Mouse (Mus musculus) lung, postnatal 25 days (tissue): ENCODE results near the gene Ccdc24.
A peak's percentile ranks its signal among the peaks of the same experiment; 100 is the strongest.

Source experiments
- DNase-seq: peaks from one replicate; pipeline ENCODE4 v3.0.0; 2022; ENCODE audit warnings: low spot score

The Ccdc24 gene

DNA sequence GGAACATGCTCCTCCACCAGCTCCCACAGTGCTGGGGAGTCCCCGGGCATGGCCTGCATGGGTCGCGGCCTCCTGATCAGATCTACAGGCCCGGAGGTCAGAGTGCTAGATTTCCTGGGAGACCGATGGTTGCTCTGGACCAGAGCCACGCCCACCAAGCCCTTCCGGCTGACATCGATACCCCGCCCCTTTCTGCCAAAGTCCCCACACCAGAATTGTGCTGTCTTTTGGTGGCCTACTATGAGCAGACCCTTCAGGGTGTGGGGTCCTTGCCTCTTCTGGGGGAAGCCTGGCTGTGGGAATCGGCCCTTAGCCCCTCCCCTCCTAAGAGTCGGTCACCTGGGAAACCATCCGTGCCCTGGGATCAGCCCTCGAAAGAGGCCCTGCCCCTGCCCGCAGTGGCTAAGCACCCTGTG is at the start of gene Ccdc24:
TSS of gene Ccdc24 (minus strand) at position 87 of the 416 bp plus-strand sequence.
- no peak for DNase-seq

DNA sequence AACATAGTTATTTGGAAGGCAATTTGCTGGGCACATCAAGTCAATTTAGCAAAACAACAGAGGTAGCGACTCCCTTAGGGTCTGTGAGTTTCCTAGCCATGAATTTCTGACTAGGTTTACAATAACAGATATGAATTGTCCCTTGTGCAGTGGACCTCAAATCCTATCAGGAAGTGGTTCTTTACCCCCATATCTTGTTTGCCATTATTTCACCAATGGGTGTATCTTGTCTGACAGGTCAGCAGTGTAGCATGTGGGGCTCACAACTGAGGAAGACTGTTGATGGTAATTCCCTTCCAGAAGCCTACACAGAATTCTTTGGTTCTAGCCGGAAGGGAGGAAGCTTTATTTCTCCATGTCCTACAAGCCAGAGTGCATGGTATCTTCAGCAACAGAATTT is 49.0 kb upstream of the Ccdc24 start:
- DNase-seq = no peak

DNA sequence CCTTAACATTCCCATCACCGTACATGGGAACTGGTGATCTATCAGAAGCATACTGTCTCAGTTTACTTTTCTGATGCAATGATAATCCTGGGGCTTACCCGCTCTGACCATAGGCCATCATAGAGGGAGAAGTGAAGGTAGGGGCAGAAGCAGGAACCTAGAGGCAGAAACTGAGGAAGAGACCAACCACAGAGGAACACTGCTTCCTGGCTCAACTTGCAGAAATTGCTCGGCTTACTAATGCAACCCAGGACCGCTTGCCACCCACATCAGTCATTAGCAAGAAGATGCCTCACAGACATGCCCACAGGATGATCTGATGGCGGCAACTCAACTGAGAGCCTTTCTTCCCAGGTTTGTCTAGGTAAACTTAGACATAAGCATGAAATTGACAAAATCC is 46.4 kb upstream of the Ccdc24 start:
- DNase-seq = no peak

DNA sequence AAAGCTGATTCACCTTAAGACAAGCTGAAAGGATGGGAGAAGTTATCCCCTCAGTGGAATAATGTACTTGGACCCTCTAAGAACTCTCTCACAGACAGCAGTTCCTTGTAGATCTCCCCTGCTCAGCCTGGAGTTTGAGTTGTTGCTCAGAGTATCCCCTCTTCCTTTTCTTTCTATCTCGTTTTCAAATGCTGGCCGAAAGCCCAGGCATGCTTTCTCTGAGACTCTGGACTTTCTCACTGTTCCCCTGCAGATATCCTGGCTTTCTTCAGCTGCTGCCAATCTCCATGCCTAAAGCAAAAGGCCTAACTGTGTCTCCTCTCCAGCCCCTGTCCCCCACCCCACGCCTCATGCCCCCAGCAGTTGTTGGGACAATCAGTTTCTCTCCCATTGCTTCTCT is 45.9 kb upstream of the Ccdc24 start:
- DNase-seq = no peak

DNA sequence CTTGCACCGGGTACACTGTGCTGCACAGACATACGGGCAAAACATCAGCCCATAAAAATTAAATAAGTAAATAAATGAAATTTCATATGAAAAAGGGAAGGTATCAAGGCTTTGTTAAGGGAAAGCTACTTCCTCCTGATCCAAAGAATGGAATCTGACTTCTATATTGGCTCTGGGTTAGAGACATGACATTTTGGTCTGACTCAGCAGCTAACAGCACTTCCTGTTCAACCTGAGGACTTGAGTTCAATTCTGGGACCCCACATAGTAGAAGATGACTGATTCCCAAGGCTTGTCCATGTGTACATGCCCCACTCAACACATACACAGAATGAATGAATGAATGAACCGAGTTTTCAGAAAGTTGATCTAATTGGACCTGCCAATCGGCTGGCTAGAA is 45.5 kb upstream of the Ccdc24 start:
- no peak for DNase-seq

DNA sequence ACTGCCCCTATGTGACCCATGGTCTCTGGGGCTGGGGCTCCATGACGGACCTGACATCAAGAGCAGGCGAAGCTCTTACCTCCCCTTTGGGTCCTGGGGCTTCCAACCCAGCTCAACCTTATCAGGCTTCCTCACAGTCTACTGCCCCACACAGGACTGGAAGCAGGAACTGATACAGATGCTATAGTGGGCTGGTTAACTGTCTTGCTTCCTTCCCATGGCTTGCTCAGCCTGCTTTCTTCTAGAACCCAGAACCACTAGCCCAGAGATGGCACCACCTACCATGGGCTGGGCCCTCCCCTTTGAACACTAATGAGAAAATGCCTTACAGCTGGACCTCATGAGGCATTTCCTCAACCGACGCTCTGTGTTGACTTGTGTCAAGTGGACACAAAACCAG is 45.0 kb upstream of the Ccdc24 start:
- no peak for DNase-seq

DNA sequence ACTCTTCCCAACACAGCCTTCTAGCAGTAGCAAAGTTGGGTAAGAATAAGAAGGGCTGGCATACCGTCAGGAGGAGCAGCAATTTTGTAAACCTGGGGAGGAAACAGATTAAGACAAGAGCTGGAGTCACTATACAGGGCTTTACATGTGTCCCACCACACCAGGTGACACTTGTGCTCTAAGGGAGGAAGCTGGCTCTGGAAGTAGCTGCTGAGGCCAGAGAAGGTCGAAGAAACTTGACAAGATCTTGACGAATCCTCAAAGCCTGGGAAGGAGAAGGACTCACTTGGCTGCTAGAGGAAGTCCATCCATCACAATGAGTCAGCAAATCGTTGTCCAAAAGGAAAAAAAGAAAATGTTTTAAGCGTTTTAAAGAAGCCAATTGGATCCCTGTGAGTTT is 44.0 kb upstream of the Ccdc24 start:
- DNase-seq = no peak

DNA sequence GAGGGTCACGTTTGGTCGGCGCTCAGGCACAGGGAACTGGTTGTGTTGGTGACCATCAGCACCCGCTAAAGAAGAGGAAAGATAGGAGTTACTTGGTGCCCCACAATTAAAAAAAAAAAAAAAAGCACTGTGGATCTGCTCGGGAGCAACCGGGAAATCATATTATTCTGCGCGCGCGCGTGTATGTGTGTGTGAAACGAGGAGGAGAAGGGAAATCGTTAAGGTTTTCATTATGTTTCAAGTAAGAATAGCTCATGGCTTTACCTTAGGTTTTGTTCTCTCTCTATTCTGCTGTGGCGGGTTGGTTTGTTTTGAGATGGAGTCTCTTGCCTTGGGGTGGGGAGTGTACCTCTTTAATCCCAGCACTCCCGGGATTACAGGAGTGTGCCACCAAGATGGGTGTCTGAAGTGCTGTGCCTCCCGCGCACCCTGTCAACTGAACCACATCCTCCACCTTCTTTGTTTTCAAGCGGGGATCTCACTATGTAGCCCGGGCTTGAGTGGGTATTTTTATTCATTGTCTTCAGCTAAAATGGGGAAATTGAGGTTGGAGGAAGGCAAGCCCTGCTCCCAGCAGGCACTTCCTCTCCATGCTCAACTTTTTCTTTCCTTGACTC is 43.2 kb upstream of the Ccdc24 start:
- DNase-seq = no peak

DNA sequence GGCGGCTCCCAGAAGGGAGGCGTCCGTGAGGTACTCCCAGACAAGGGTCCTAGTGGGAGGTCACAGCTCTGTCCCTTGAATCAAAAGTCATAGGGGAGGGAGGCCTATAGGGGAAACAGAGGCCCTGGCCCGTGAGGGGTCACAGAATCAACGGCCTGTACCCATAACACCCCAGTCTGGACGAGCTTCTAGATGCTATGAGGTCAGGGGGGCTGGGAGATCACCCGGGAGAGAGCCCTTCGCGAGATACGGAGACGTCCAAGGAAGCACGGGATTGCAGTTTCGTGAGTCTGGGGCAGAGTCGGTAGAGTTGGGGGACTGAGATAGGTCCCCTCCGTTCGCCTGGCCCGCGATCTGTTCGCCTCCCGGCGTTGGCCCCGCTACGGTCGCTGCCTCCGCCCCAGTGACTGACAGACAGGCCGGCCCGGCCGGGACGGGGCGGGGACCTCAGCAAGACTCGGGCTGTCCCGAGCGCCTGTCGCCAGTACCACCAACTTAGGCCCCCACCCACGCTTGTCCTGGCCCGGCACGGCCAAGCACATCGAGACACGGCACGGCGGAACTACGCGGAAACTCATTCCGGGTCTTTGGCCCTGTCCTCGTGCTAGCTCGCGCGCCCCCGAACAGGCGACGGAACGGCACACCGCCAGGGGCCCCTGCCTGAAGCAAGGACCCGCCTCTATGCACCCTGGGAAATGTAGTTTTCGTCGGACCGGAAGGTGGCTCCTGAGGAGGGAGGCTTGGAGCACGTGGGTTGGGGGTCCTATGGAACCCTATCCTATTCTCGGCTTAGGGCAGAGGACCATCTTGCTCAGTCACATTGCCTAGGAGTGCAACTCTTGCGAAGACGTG is 42.5 kb upstream of the Ccdc24 start, which contains the start of gene Ipo13:
TSS of gene Ipo13 (minus strand) at position 409 of the 852 bp plus-strand sequence.
- peak; percentile 93 for DNase-seq

DNA sequence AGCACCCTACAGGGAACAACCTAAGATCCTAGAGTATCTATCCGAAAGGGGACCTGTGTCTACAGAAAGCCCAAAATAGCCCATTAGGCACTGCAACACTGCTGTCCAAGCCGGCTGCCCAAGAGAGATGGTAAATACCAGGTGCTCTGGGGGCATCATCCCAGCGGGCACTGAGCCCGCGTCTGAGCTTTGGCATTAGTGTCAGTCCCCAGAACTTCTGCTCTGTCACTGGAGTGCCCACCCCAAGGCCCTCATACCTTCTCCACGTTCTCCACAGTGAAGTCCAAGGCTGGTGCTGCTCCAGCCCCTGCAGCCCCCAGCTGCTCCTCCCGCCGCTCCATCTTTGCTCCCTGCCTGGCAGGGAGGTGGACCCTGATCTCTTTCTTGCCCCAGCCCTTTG is 41.7 kb upstream of the Ccdc24 start:
- no peak for DNase-seq

DNA sequence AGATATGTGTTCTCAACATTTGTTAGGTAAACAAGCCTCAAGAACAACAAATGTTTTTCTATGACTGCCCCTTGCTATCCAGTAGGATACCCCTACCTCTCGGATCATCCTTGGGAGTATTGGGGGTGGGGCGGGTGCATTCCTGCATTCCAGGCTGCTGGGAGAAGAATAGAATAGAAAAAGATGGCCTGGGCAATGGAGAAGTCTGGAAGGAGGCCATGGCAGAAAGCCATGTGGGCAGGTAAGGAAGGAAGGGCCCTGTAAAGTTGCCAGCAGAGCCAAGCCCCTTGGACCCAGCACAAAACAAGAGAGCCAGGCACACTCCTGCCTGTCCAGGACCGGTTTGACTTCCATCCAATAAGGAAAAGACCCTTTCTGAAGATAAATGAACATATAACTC is 41.1 kb upstream of the Ccdc24 start:
- peak; percentile 69 for DNase-seq

DNA sequence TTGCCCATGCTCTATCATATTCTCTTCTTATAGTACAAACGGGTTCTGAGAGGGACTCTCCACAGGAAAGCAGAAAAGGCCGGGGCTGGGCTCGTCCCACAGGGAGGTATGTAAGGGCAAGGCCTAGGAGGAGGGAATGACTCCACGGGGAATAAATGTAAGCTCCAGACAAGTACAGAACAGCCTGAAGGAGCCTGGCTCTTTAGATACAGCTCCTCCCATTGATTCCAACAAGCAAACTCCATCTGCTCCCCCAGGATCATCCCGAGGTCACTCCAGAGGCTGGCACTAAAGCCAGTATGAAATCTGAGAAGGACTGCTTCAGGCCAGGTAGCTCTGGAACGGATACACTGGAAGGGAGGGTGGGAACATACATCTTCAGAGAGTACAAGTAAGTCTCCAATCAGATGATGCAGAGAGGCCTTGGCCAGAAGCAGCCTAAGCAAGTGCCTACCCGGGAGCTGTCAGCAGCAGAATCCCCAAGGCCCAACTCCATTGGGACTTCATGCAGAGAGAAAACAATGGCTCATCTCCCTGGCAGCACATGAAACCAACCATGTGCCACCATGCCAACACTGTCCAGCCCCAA is 40.4 kb upstream of the Ccdc24 start:
- DNase-seq = no peak

DNA sequence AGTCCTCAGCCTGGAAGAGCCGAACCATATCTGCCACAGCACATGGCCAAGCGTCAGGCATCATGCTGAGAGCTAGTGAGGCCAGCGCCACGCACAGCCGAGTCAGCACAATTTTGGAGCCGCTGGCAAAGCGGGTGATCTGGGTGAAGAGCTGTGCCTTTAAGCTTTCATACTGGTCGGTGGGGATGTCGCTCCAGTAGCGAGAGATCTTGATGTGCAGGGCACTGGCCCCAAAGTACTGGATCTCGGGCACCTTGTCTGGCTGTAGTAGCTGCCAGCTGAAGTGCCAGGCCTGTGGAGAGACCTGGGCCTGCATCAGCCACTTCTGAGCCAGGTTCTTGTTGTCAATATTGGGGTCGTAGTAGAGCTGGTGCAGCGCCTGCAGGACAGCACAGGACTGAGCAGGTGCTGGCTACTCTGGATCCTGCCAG is 39.8 kb upstream of the Ccdc24 start:
- DNase-seq = no peak

DNA sequence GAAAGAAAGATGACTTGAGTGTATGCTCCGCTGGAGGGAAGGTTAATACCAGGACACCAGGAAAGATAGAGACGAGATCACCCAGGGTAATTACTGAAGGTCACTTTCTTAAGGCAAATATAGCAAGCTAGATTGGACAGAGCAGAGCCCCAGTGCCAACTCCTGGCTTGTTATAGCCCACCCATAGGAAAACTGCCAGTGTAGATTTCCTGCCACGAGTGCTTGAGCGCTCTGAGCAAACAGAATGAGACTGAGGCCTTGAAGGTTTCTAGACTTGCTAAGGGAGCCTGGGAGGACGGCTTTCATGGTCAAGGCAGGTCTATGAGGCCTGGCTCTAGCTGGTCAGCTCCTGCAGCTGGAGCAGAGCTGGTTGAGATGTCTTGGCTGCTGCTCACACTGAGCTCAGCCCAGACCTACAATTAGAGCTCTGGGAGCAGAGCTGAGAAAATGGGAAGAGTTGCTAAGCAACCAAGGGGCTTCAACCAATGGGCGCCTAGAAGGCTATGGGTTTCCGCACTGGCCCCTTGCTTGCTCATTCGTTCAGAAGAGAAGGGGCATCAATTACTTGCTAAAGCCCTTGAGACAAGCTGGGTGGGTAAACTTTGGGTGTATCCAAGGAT is 36.6 kb upstream of the Ccdc24 start:
- DNase-seq = no peak

DNA sequence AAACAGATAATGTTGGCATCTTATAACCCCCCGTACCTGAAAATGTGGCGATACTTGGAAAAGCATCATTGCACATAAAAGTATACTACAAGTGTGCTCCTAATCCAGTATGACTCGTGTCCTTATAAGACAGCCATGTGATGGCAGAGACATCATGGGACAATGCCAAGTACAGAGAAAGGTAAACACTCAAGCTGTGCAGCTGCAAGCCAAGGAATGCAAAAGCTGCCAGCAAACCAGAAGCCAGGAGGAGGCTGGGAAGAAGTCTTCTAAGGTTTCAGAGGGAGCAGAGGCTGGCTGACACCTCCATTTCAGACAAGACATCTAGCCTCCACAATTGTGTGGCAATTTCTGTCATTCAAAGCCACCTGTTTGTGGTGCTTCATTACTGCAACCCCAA is 33.8 kb upstream of the Ccdc24 start:
- peak; percentile 88 for DNase-seq

DNA sequence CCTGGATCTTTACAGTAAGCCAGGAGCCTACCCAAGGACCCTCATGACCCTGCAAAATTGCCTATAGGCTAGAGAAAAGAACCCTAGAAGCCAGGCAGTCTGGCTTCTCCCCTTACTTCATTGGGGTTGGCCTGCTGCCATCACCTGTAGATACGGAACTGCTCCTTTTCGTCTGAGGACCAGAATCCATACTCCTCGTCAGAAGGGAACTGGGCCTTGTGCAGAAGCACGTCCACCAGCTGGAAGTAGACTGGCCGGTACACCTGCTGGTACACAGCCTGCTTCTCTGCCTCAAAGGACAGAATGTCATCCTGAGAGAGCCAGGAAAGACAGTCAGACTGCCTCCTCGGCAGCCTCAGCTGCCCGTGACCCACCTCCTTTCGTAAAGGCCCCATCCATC is 32.4 kb upstream of the Ccdc24 start:
- DNase-seq = no peak

DNA sequence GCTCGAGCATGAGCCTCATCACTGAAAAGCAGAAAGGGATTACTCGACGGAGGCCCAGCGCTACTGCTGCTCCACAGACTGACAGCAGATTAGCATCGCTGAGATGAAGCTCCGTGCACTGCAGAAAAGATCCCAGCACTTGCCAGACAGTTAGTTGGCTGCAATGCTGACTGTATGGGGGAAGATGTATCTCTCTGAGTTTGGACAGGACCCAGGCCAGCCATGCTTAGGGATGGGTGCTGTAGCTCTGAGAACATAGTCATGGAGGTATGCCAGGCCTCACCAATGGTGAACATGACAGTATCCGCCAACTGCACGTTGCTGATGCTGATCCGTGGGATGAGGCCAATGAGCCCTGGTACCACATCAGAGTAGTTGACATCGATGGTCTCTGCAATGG is 31.7 kb upstream of the Ccdc24 start:
- DNase-seq = no peak

DNA sequence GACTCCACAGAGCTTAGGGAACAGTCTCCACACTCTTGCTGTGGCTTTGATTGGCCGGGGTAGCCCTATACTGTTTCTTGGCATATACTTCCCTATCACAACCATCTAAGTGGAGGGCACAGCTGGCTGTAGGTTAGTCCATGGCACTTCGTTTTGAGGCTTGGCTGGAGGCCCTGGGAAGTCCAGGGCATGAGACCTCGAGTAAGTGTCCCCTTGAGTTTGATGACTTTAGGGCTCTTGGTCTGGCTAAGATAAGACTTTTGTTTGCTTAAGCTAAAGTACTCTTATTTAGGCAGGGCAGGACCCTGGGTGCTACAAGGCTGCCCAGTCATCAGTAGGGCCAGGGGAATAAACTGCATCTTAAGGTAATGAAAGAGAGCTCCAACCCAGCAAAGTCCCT is 25.8 kb upstream of the Ccdc24 start:
- peak; percentile 71 for DNase-seq

DNA sequence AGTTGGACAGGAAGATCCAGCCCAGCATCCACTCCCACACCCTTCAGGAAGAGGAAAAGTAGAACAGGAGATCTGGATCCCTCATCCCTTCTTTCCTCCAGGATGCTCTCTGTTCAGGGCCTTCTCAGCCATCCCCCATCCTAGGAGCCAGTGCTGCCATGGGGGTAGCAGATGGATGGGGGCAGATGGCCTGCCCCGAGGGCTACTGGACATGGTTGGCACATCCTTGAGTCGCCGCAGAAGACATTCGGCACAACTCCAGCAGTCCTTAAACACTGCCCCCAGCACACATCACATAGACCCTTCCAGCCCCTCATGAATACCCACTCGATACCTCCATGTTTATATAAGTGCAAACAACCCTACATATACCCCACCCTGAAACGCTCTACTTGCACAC is 23.7 kb upstream of the Ccdc24 start:
- DNase-seq = no peak

DNA sequence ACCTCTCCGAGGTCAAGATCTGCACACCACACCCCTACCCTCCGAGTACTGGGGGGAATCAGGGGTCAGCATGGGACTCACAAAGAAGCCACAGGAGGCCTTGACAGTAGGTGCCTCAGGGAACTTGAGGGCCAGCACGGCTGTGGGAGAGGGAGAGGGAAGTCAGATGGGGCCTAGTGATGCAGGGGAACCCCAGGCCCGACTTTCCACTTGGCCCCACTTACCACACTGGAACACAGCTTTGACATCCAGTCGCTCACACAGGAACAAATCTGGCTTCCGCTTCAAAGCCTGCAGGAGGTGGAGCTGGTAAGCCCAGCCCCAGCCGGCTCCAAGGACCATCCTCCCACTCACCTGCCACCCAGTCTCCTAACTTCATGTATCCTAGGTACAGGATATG is 23.0 kb upstream of the Ccdc24 start:
- no peak for DNase-seq

DNA sequence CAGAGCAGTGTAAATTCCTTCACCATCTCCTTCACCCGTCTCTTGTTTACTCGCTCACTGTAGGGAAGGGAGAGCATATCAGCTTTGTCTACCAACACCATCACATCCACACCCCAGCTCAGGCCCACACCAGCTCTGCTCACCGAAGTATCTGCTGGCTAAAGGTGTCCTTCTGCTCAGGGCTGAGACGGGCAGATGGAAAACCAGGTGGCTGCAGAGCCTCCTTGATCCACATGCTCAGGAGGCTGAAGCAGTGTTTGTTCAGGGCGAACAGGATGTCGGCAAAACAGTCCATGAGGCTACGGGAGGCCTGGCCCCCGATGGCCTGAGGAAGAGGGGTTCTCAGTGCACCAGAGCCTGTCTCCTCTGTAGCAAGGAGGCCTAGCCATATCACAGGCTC is 22.2 kb upstream of the Ccdc24 start:
- DNase-seq = no peak

DNA sequence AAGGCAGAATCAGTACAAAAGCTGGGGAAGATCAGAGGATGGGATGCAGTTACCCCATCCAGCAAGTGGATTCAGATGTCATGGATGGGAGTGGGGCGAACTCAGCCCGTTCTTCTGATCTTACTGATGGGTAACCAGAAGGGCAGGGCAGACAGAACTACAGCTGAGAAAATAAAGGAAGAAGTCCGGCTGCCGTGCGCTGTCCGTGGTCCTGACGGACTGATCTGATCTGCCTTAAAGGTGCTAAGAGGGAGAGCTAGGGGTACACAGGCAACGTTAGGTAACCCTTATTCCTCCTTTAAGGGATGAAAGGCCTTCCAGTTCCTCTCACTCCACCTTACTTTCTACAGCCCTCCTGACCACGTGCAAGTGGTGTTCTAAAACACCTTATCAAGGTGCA is 21.0 kb upstream of the Ccdc24 start:
- DNase-seq = no peak

DNA sequence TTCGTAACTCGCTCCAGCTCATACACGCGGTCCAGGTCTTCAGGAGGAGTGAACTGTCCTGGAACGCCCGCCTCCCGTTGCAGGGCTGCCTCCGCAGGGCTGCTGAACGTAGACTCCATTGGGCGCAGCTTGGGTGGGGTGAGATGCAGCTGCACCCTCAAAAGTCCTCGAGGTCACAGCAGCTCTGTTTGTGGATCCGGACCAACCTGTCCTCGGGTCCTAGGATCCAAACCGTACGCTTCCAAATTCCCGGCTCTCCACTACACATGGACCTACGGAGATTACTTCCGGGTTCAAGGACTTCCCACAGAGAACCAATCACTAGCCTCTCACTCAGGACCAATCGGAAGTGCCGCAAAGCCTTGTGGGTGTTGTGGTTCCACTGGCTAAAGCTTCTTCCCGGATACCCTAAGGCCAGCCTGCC is 19.4 kb upstream of the Ccdc24 start, which contains the start of gene Dph2:
TSS of gene Dph2 (minus strand) at position 295 of the 424 bp plus-strand sequence.
- peak; percentile 93 for DNase-seq
